Mouse (Mus musculus) limb, embryonic 14.5 days (tissue): ENCODE measurements at regions not wholly inside any gene's neighbourhood (a gene's known extent, or its start where the extent isn't known, plus 50 kb on each side); places are given as distances from the start of the nearest gene placed in this dataset.

Source experiments
- ATAC-seq: fragments of 200-750 bp; cut with Nextera tagmentation; 2 replicates; pipeline ENCODE4 v1.8.0; 2017; ENCODE audit warnings: low read depth, moderate number of reproducible peaks, moderate TSS enrichment; ENCODE audit not compliant: low FRiP score
- DNase-seq: peaks from one replicate; pipeline ENCODE4 v3.0.0-alpha.2; 2015; ENCODE audit warnings: low spot score
- H3K27ac ChIP-seq: fragments of 300-500 bp; sonication (generic); replicated peaks from 2 replicates; pipeline ENCODE4 v1.5.1; 2014; ENCODE audit warnings: low read depth, mild to moderate bottlenecking, low read length, moderate library complexity, mixed read lengths
- H3K27me3 ChIP-seq: fragments of 300-500 bp; sonication (generic); 2 replicates; pipeline ENCODE4 v1.6.1; 2014; ENCODE audit warnings: low read length, mixed read lengths; ENCODE audit not compliant: control insufficient read depth, insufficient read depth
- H3K36me3 ChIP-seq: fragments of 300-500 bp; sonication (generic); 2 replicates; pipeline ENCODE4 v1.6.1; 2014; ENCODE audit warnings: mild to moderate bottlenecking, low read length, moderate library complexity, mixed read lengths; ENCODE audit not compliant: control insufficient read depth, insufficient read depth
- H3K4me1 ChIP-seq: fragments of 300-500 bp; sonication (generic); 2 replicates; pipeline ENCODE4 v1.6.1; 2014; ENCODE audit warnings: antibody characterized with exemption, low read length, mixed read lengths; ENCODE audit not compliant: control insufficient read depth, insufficient read depth
- H3K4me2 ChIP-seq: fragments of 300-500 bp; sonication (generic); replicated peaks from 2 replicates; pipeline ENCODE4 v1.6.1; 2014; ENCODE audit warnings: low read depth, mild to moderate bottlenecking, low read length, moderate library complexity; ENCODE audit not compliant: severe bottlenecking
- H3K4me3 ChIP-seq: fragments of 300-500 bp; sonication (generic); replicated peaks from 2 replicates; pipeline ENCODE4 v1.5.1; 2014; ENCODE audit warnings: low read length
- H3K9ac ChIP-seq: fragments of 300-500 bp; sonication (generic); 2 replicates; pipeline ENCODE4 v1.6.1; 2014; ENCODE audit warnings: mild to moderate bottlenecking, low read depth, low read length, moderate library complexity; ENCODE audit not compliant: severe bottlenecking
- H3K9me3 ChIP-seq: fragments of 300-500 bp; sonication (generic); 2 replicates; pipeline ENCODE4 v1.6.1; 2016; ENCODE audit warnings: low read length; ENCODE audit not compliant: control insufficient read depth
- POLR2A ChIP-seq: fragments of 200-500 bp; IDR thresholded peaks from 2 replicates; pipeline ENCODE4 v1.8.0; 2012; ENCODE audit warnings: inconsistent platforms, mild to moderate bottlenecking, moderate library complexity, borderline replicate concordance; ENCODE audit not compliant: insufficient read depth, insufficient read length; ENCODE audit errors: extremely low read depth
- WGBS: fragments of 180-500 bp; shearing (Covaris S2); extraction: QIAGEN DNeasy Blood & Tissue Kit; methylation state at CpG from one replicate; pipeline ENCODE4 v1.1.7; 2014; 5-methylcytosine and 5-hydroxymethylcytosine counted together

- Histone ChIP-seq H3K9ac (no peak overlapping the region), H3K4me1 (no peaks in the 10 kb centered on the region), H3K4me2 (no peak overlapping the region), H3K9me3 (no peaks in the 10 kb centered on the region), H3K36me3 (no peaks in the 10 kb centered on the region), H3K27ac (no peak overlapping the region), H3K4me3 (no peak overlapping the region), H3K27me3 (no peaks in the 10 kb centered on the region)
- DNase-seq: no peak
- ATAC-seq: no peak
- 74% methylated on average over 8 of the region's 8 CpGs for WGBS
- TF ChIP-seq POLR2A: no peak
These were observed 100.4 kb upstream of the Stmnd1 start for GRCm38 (mm10) chr13:46173103-46173502.

GRCm38 (mm10) chr13:46162025-46162374, 111.5 kb upstream of the Stmnd1 start:
- Histone ChIP-seq H3K4me2 (peak overlapping the region; percentile 56), H3K9me3 (no peaks in the 10 kb centered on the region), H3K9ac (peak overlapping the region; percentile 45), H3K27me3 (no peaks in the 10 kb centered on the region), H3K27ac (no peak overlapping the region), H3K4me1 (peaks cover 9% of the 10 kb centered on the region), H3K36me3 (no peaks in the 10 kb centered on the region), H3K4me3 (peak overlapping the region; percentile 31)
- ATAC-seq: peak; percentile 77
- TF ChIP-seq POLR2A: no peak
- DNase-seq: peak; percentile 79
- 3% methylated on average over 10 of the region's 10 CpGs for WGBS

GRCm38 (mm10) chr13:46161261-46162024, 112.1 kb upstream of the Stmnd1 start:
- ATAC-seq: peak; percentile 53
- Histone ChIP-seq H3K27me3 (no peaks in the 10 kb centered on the region), H3K27ac (no peak overlapping the region), H3K36me3 (no peaks in the 10 kb centered on the region), H3K4me1 (peaks cover 9% of the 10 kb centered on the region), H3K9me3 (no peaks in the 10 kb centered on the region), H3K4me2 (peak overlapping the region; percentile 56), H3K9ac (peak overlapping the region; percentile 45), H3K4me3 (peak overlapping the region; percentile 31)
- peak; percentile 17 for DNase-seq
- WGBS: 15% methylated on average over 13 of the region's 13 CpGs
- no peak for TF ChIP-seq POLR2A

- no peak for TF ChIP-seq POLR2A
These were observed 114.2 kb upstream of the Stmnd1 start for GRCm38 (mm10) chr13:46159354-46159753.

GRCm38 (mm10) chr13:46153282-46154260, 120.0 kb upstream of the Stmnd1 start:
- TF ChIP-seq POLR2A: no peak
- H3K4me1 ChIP-seq: no peaks in the 10 kb centered on the region
- 69% methylated on average over 14 of the region's 14 CpGs for WGBS
- no peak overlapping the region for H3K27ac ChIP-seq
- H3K4me3 ChIP-seq: no peak overlapping the region
- H3K27me3 ChIP-seq: no peaks in the 10 kb centered on the region
- no peaks in the 10 kb centered on the region for H3K36me3 ChIP-seq
- no peak overlapping the region for H3K4me2 ChIP-seq
- ATAC-seq (no peak), DNase-seq (no peak)
- H3K9me3 ChIP-seq: no peaks in the 10 kb centered on the region
- no peak overlapping the region for H3K9ac ChIP-seq

More at GRCm38 (mm10) chr13:46159354-46159753, 114.2 kb upstream of the Stmnd1 start:
- no peaks in the 10 kb centered on the region for H3K9me3 ChIP-seq
- no peak overlapping the region for H3K4me2 ChIP-seq
- H3K9ac ChIP-seq: no peak overlapping the region
- peaks cover 9% of the 10 kb centered on the region for H3K4me1 ChIP-seq
- 94% methylated on average over 14 of the region's 14 CpGs for WGBS
- ATAC-seq (no peak), DNase-seq (no peak)
- no peak overlapping the region for H3K27ac ChIP-seq
- no peak overlapping the region for H3K4me3 ChIP-seq
- H3K27me3 ChIP-seq: no peaks in the 10 kb centered on the region
- no peaks in the 10 kb centered on the region for H3K36me3 ChIP-seq
